Mouse (Mus musculus): ENCODE measurements around the gene 2410004P03Rik. TPM values are rescaled to one million over a fixed set of nuclear protein-coding genes. Genes with fewer than 3 reads are reported as not detected.

2410004P03Rik gene
- polyA plus RNA-seq, 1 experiment from 2014 or later, result 1.6 TPM

DNA sequence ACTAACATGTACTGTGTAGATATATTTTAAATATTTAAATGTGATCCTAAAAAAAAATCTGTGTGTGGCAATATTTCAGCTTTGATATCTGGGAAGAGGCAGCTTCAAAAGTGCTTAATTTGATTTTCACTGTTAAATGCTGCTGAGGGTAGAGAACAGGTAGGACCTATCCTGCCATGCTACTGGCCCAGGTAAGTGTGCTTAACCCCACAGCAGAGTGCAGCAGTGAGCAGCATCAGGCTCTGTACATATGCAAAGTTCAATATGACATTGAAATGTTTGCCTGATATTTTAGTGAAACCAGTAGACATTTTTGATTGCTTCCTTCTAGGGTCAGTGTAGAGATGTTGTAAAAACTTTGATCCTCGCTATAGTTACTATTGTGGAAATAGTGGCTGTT lies 25.7 kb downstream of the 2410004P03Rik start:
- Histone ChIP-seq H3K27ac (replicated peaks) (no peak overlapping the region), H3K4me1 (replicated peaks) (no peaks in the 10 kb centered on the region), H3K4me3 (no peak overlapping the region), H3K9ac (no peak overlapping the region), H3K9me3 (no peaks in the 10 kb centered on the region), H3K4me2 (no peak overlapping the region), H3K36me3 (peaks cover 27% of the 10 kb centered on the region), H3K27me3 (no peaks in the 10 kb centered on the region)
- ATAC-seq (ENCODE audit: low read depth), result no peak
- WGBS, result 97% methylated on average over 1 of the region's 1 CpGs

- no peak overlapping the region for H3K9ac ChIP-seq
- H3K4me2 ChIP-seq, result no peak overlapping the region
- H3K4me1 ChIP-seq (replicated peaks), result no peaks in the 10 kb centered on the region
- no peak for ATAC-seq (ENCODE audit: low read depth)
- H3K36me3 ChIP-seq, result peaks cover 76% of the 10 kb centered on the region
- H3K27me3 ChIP-seq, result no peaks in the 10 kb centered on the region
- H3K9me3 ChIP-seq, result no peaks in the 10 kb centered on the region
- no peak overlapping the region for H3K27ac ChIP-seq (replicated peaks)
- H3K4me3 ChIP-seq, result no peak overlapping the region
Observed at GRCm38 (mm10) chr12:16977120-16977519, 34.4 kb downstream of the 2410004P03Rik start.

- H3K4me2 ChIP-seq, result no peak overlapping the region
- no peak for ATAC-seq (ENCODE audit: low read depth)
- WGBS, result 92% methylated on average over 2 of the region's 2 CpGs
Observed at GRCm38 (mm10) chr12:16966811-16967210, 44.7 kb downstream of the 2410004P03Rik start.

DNA sequence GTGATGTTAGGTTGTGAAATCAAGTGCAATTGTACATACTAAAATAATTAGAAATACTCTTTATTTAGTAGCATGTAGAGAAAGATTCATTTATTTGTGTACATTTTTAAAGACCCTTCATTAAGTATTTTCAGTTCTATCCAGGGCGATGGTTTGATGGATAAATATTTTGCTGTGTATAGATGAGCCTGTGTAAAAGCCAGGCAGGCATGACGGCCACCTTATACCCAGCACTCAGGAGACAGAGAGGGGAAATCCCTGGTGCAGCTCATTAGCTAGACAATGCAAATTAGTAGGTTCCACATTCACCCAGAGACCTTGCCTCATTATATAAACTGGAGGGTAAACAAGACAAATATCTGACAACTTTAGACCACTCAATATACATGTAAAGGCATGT lies 48.2 kb downstream of the 2410004P03Rik start:
- no peak overlapping the region for H3K27ac ChIP-seq (replicated peaks)
- H3K9me3 ChIP-seq, result no peaks in the 10 kb centered on the region
- no peak overlapping the region for H3K4me3 ChIP-seq
- H3K4me1 ChIP-seq (replicated peaks), result no peaks in the 10 kb centered on the region
- WGBS, result 64% methylated on average over 2 of the region's 2 CpGs
- no peak overlapping the region for H3K4me2 ChIP-seq
- no peak for ATAC-seq (ENCODE audit: low read depth)
- peaks cover 49% of the 10 kb centered on the region for H3K36me3 ChIP-seq
- H3K9ac ChIP-seq, result no peak overlapping the region
- no peaks in the 10 kb centered on the region for H3K27me3 ChIP-seq

More at GRCm38 (mm10) chr12:16966811-16967210, 44.7 kb downstream of the 2410004P03Rik start:
- H3K4me3 ChIP-seq, result no peak overlapping the region
- H3K36me3 ChIP-seq, result peaks cover 48% of the 10 kb centered on the region
- no peak overlapping the region for H3K9ac ChIP-seq
- H3K4me1 ChIP-seq (replicated peaks), result no peaks in the 10 kb centered on the region
- H3K27ac ChIP-seq (replicated peaks), result no peak overlapping the region
- H3K9me3 ChIP-seq, result no peaks in the 10 kb centered on the region
- no peaks in the 10 kb centered on the region for H3K27me3 ChIP-seq

DNA sequence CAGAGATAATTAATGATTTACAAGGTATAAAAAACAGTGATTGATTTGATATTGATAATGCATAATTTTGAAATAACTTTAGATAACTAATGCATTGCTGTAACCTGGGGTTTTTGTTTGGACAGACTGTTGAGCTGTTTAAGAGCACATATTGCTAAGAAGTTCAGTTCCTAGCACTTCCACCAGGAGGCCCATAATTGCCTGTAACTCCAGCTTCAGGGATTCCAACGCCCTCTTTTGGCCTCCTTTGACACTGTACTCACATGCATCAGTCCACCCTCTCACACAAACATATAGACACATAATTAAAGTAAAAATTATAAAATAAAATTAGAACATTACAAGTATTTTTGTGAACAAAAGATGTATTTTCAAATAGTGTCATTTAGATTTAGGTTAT lies 52.7 kb downstream of the 2410004P03Rik start:
- no peaks in the 10 kb centered on the region for H3K4me1 ChIP-seq (replicated peaks)
- WGBS, result 66% methylated on average over 1 of the region's 1 CpGs
- H3K27ac ChIP-seq (replicated peaks), result no peak overlapping the region
- H3K4me3 ChIP-seq, result no peak overlapping the region
- no peak overlapping the region for H3K4me2 ChIP-seq
- H3K9ac ChIP-seq, result no peak overlapping the region
- ATAC-seq (ENCODE audit: low read depth), result no peak
- H3K36me3 ChIP-seq, result peaks cover 46% of the 10 kb centered on the region
- no peaks in the 10 kb centered on the region for H3K27me3 ChIP-seq
- no peaks in the 10 kb centered on the region for H3K9me3 ChIP-seq

Other genes with a start within 250 kb of the 2410004P03Rik start
- gene Greb1, start 210.8 kb downstream of the 2410004P03Rik start, polyA plus RNA-seq (2015; fragmentation: Nextera tagmentation; extraction: Ambion mirVana), result 1.4 and 2.2 TPM in 2 replicates
- gene E2f6, start 200.8 kb downstream of the 2410004P03Rik start, polyA plus RNA-seq (2015; fragmentation: Nextera tagmentation; extraction: Ambion mirVana), result 36.7 and 39.2 TPM in 2 replicates
- gene Rock2, start 116.8 kb downstream of the 2410004P03Rik start, polyA plus RNA-seq (2015; fragmentation: Nextera tagmentation; extraction: Ambion mirVana), result 15.0 and 19.6 TPM in 2 replicates
- gene Pqlc3, start 11.3 kb downstream of the 2410004P03Rik start, polyA plus RNA-seq (2015; fragmentation: Nextera tagmentation; extraction: Ambion mirVana), result 1.4 and 2.2 TPM in 2 replicates
- gene Kcnf1, start 165.2 kb upstream of the 2410004P03Rik start, polyA plus RNA-seq (2015; fragmentation: Nextera tagmentation; extraction: Ambion mirVana), result 1.4 and 1.8 TPM in 2 replicates